Mouse (Mus musculus) heart, embryonic 11.5 days (tissue): Measurements from ENCODE around the gene Rfx8. TPM values are rescaled to one million over a fixed set of nuclear protein-coding genes. Genes with fewer than 3 reads are reported as not detected.
A peak's percentile ranks its signal among the peaks of the same experiment; 100 is the strongest.

Experiments
- ATAC-seq: fragments of 200-750 bp; cut with Nextera tagmentation; replicated peaks from 2 replicates; pipeline ENCODE4 v1.8.0; 2017; ENCODE audit warnings: moderate library complexity; ENCODE audit not compliant: insufficient number of reproducible peaks, low FRiP score, low TSS enrichment
- H3K27ac ChIP-seq: fragments of 300-500 bp; sonication (generic); 2 replicates; pipeline ENCODE4 v1.5.1; 2014; ENCODE audit warnings: mild to moderate bottlenecking, low read depth, low read length
- H3K27me3 ChIP-seq: fragments of 300-500 bp; sonication (generic); 2 replicates; pipeline ENCODE4 v1.6.1; 2014; ENCODE audit warnings: mild to moderate bottlenecking, low read length, mixed read lengths; ENCODE audit not compliant: control insufficient read depth, insufficient read depth
- H3K36me3 ChIP-seq: fragments of 300-500 bp; sonication (generic); 2 replicates; pipeline ENCODE4 v1.6.1; 2014; ENCODE audit warnings: mild to moderate bottlenecking, low read length, moderate library complexity, mixed read lengths; ENCODE audit not compliant: control insufficient read depth, insufficient read depth
- H3K4me1 ChIP-seq: fragments of 300-500 bp; sonication (generic); 2 replicates; pipeline ENCODE4 v1.6.1; 2014; ENCODE audit warnings: low read length; ENCODE audit not compliant: control insufficient read depth, insufficient read depth
- H3K4me2 ChIP-seq: fragments of 300-500 bp; sonication (generic); 2 replicates; pipeline ENCODE4 v1.6.1; 2014; ENCODE audit warnings: mild to moderate bottlenecking, moderate library complexity
- H3K4me3 ChIP-seq: fragments of 300-500 bp; sonication (generic); 2 replicates; pipeline ENCODE4 v1.5.1; 2014; ENCODE audit warnings: low read depth, low read length
- H3K9ac ChIP-seq: fragments of 300-500 bp; sonication (generic); 2 replicates; pipeline ENCODE4 v1.6.1; 2014; ENCODE audit warnings: mild to moderate bottlenecking, low read depth, low read length, moderate library complexity
- H3K9me3 ChIP-seq: fragments of 300-500 bp; sonication (generic); replicated peaks from 2 replicates; pipeline ENCODE4 v1.6.1; 2016; ENCODE audit warnings: low read length; ENCODE audit not compliant: control insufficient read depth
- WGBS: fragments of 180-500 bp; shearing (Covaris S2); extraction: QIAGEN DNeasy Blood & Tissue Kit; methylation state at CpG from one replicate; pipeline ENCODE4 v1.1.7; 2014; ENCODE audit not compliant: insufficient replicate concordance; 5-methylcytosine and 5-hydroxymethylcytosine counted together
- polyA plus RNA-seq: library from polyadenylated mRNA; unstranded; fragments of >200 nt; fragmentation: Nextera tagmentation; extraction: Ambion mirVana; gene quantifications from 2 replicates; pipeline ENCODE4 v1.2.1, GENCODE M21; 2014

The Rfx8 gene
- polyA plus RNA-seq, 1 experiment from 2014 or later = 0.74 TPM

DNA sequence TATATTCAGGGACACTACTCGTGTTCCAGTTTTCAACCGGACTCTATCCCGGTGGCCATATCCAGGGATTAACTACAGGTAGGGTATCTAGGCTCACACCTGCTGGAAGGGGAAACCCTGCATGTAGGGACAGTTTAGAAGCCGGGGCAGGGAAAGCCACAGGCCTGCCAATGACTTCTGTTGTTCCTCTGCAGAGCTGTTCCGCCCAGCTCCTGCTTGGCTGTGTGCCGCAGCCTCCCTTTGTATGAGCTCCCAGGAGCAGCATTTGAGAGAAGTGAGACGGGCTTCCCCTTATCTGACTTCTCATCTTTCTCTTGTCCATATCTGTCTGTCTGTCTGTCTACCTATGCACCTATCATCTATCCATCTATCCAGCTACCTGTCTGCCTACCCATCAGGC is 8.5 kb downstream of the Rfx8 start:
- ATAC-seq = no peak
- Histone ChIP-seq H3K4me1 (peaks cover 9% of the 10 kb centered on the region; the same call in 1 of the 2 replicates), H3K4me3 (no peak overlapping the region), H3K36me3 (no peaks in the 10 kb centered on the region), H3K27me3 (no peaks in the 10 kb centered on the region), H3K9ac (no peak overlapping the region), H3K9me3 (no peaks in the 10 kb centered on the region), H3K4me2 (no peak overlapping the region), H3K27ac (no peak overlapping the region)
- 89% methylated on average over 7 of the region's 7 CpGs for WGBS

- no peaks in the 10 kb centered on the region for H3K9me3 ChIP-seq
- no peaks in the 10 kb centered on the region for H3K36me3 ChIP-seq
- ATAC-seq = no peak
- no peak overlapping the region for H3K9ac ChIP-seq
- H3K27me3 ChIP-seq = no peaks in the 10 kb centered on the region
- H3K4me2 ChIP-seq = no peak overlapping the region
- H3K27ac ChIP-seq = no peak overlapping the region
- H3K4me3 ChIP-seq = no peak overlapping the region
- peaks cover 9% of the 10 kb centered on the region; the same call in 1 of the 2 replicates for H3K4me1 ChIP-seq
- 67% methylated on average over 4 of the region's 4 CpGs for whole genome bisulfite sequencing
Observed at GRCm38 (mm10) chr1:39710604-39711003, 10.2 kb downstream of the Rfx8 start.

GRCm38 (mm10) chr1:39710016-39710415 is 10.8 kb downstream of the Rfx8 start:
- H3K4me1 ChIP-seq = peaks cover 6% of the 10 kb centered on the region; the same call in 1 of the 2 replicates
- 87% methylated on average over 5 of the region's 5 CpGs for WGBS
- H3K36me3 ChIP-seq = no peaks in the 10 kb centered on the region
- H3K9me3 ChIP-seq = no peaks in the 10 kb centered on the region
- no peak overlapping the region for H3K4me3 ChIP-seq
- H3K27me3 ChIP-seq = no peaks in the 10 kb centered on the region
- no peak overlapping the region for H3K4me2 ChIP-seq
- H3K27ac ChIP-seq = no peak overlapping the region
- H3K9ac ChIP-seq = no peak overlapping the region
- ATAC-seq = no peak

- Histone ChIP-seq H3K4me2 (no peak overlapping the region), H3K27ac (no peak overlapping the region), H3K9me3 (no peaks in the 10 kb centered on the region), H3K4me1 (0 out of 2 replicates have a peak, but pooled peaks cover 2% of the 10 kb centered on the region), H3K4me3 (no peak overlapping the region), H3K36me3 (no peaks in the 10 kb centered on the region), H3K9ac (no peak overlapping the region), H3K27me3 (no peaks in the 10 kb centered on the region)
- 74% methylated on average over 5 of the region's 5 CpGs for WGBS
- ATAC-seq = no peak
Observed at GRCm38 (mm10) chr1:39708778-39709177, 12.0 kb downstream of the Rfx8 start.

GRCm38 (mm10) chr1:39702216-39703046 is 18.4 kb downstream of the Rfx8 start:
- Histone ChIP-seq H3K27me3 (no peaks in the 10 kb centered on the region), H3K9me3 (no peaks in the 10 kb centered on the region), H3K9ac (peak overlapping the region; percentile 29; the same call in 1 of the 2 replicates), H3K27ac (no peak overlapping the region; the same call in 1 of the 2 replicates), H3K36me3 (no peaks in the 10 kb centered on the region), H3K4me2 (peak overlapping the region; percentile 5; the same call in 1 of the 2 replicates), H3K4me1 (peaks cover 26% of the 10 kb centered on the region), H3K4me3 (no peak overlapping the region)
- WGBS = 19% methylated on average over 18 of the region's 18 CpGs
- ATAC-seq = no peak

DNA sequence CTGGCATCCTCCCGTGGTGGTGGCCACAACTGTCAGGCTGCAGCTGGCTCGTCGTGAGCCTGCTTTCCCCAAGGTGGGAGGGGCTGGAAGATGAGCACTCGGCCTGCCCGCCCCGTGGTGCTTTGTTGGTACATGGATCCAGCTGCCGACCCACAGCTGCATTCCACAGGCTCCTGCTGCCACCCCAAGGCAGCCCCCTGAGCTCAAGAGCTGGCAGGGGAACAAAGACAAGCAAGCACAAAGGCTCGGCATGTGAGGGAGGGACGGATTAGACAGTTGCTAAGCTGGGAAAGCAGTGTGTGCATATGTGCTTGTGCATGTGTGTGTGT is 19.6 kb downstream of the Rfx8 start:
- Histone ChIP-seq H3K4me1 (peaks cover 30% of the 10 kb centered on the region), H3K9ac (no peak overlapping the region; the same call in 1 of the 2 replicates), H3K27ac (no peak overlapping the region), H3K9me3 (no peaks in the 10 kb centered on the region), H3K27me3 (no peaks in the 10 kb centered on the region), H3K36me3 (no peaks in the 10 kb centered on the region), H3K4me3 (no peak overlapping the region), H3K4me2 (no peak overlapping the region)
- peak; percentile 36; the same call in 1 of the 2 replicates for ATAC-seq
- WGBS = 9% methylated on average over 9 of the region's 9 CpGs

- H3K9me3 ChIP-seq = no peaks in the 10 kb centered on the region
- H3K4me1 ChIP-seq = peaks cover 28% of the 10 kb centered on the region
- H3K9ac ChIP-seq = no peak overlapping the region; the same call in 1 of the 2 replicates
- no peaks in the 10 kb centered on the region for H3K27me3 ChIP-seq
- no peak overlapping the region for H3K27ac ChIP-seq
- no peak for ATAC-seq
- no peak overlapping the region for H3K4me2 ChIP-seq
- no peak overlapping the region for H3K4me3 ChIP-seq
- WGBS = 29% methylated on average over 7 of the region's 7 CpGs
- no peaks in the 10 kb centered on the region for H3K36me3 ChIP-seq
Observed at GRCm38 (mm10) chr1:39700599-39701273, 20.1 kb downstream of the Rfx8 start.

- Histone ChIP-seq H3K4me3 (no peak overlapping the region), H3K36me3 (no peaks in the 10 kb centered on the region), H3K9me3 (no peaks in the 10 kb centered on the region), H3K4me2 (no peak overlapping the region), H3K27ac (no peak overlapping the region), H3K4me1 (peaks cover 41% of the 10 kb centered on the region), H3K27me3 (no peaks in the 10 kb centered on the region), H3K9ac (no peak overlapping the region)
- WGBS = 52% methylated on average over 6 of the region's 6 CpGs
- no peak for ATAC-seq
Observed at GRCm38 (mm10) chr1:39698456-39698855, 22.3 kb downstream of the Rfx8 start.
